Mouse (Mus musculus) spleen, postnatal 10 days (tissue): ENCODE data around the gene Spem2.
"Not testable (repeated sequence)": the region's sequence is repeated elsewhere in the genome, so short reads cannot be mapped to it uniquely, and the experiment has no call there.

Experiments used
- DNase-seq, 2 experiments: peaks; one replicate each; pipeline ENCODE4 v3.0.0; 2021 to 2022; ENCODE audit warnings: low spot score in 2 of 2

Spem2 gene

DNA sequence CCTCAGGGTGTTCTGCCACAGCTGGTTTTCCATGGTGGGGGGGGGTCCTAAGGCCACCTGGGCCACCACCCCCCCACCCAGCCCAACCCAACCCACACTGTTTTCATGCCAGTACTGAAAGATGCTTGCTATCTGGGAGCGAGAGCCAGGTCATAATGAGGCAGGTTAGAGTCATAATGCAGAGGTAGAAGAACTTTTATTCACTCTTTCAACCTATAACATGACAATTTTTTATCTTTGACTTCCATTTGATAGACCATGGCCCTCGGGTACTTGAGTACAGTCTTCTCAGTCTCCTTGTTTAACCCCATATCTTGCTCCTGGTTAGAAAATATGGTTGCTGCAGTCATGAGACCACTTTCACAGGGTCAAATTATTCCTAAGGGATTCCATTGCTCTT is at the start of gene Spem2:
Gene Spem2, minus strand, starts transcription at position 101 of the 400 bp plus-strand sequence.
- DNase-seq: no peak

DNA sequence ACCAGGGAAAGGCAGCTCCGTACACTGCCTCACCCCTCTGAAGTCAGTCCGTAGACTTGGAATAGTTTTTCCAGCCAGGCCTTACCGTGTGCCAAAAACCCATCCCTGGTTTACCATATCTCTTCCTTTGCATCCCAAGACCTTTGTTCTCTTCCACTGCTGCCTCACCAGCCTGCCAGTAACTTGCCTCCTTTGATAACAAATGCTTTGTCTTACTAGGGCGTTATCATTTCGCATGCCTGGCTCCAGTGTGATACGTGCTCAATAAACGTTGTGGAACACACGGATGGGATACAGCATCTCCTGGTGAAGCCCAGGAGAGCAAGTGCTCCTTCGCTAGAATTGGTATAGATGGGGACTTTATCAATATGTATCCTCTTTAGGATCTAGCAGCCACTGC is 49.1 kb upstream of the Spem2 start:
- no peak for DNase-seq

- DNase-seq: no peak
Measured at GRCm38 (mm10) chr11:69865561-69865960, 47.3 kb upstream of the Spem2 start.

GRCm38 (mm10) chr11:69864138-69864860 is 46.0 kb upstream of the Spem2 start:
- no peak for DNase-seq

DNA sequence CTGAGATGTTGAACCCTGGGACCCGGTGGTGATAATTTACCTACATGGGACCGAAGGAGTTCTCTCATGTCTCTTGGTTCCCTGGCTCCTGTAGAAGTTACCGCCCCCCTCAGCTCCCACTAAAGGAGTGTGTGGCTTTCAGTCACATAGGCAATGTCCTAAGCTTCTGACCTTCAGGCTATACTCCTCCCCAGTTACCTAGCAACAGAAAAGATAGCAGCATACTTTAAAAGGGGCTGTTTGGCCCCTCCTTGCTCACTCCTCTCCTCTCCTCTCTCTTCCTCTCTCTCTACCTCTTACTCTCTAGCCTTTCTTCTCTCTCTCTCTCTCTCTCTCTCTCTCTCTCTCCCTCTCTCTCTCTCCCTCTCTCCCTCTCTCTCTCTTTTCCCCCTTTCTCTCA is 45.5 kb upstream of the Spem2 start:
- not testable (repeated sequence) for DNase-seq

- no peak for DNase-seq
Measured at GRCm38 (mm10) chr11:69858113-69858998, 40.1 kb upstream of the Spem2 start, which contains the start of gene Tnk1. Gene Tnk1 (minus strand): TSS chr11:69858730.

DNA sequence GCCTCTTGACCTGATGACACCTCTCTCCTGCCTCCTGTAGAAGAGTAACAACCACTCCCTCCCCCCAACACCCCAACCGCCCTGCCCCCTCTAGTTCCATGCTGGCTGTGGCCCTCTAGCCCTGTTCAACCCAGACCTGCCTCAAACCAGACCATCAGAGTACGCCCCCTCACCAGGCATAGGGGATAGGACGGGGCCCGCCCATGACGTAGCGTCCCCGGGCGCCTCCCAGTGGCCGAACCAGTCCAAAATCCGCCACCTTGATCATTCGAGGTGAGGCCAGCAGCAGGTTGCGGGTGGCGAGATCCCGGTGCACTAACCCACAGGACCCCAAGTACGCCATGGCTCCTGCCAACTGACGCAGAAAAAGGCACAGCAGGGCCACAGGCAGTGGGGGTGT is 37.1 kb upstream of the Spem2 start:
- DNase-seq: peak; percentile 80 to 84

- DNase-seq: peak; percentile 33 to 60
Measured at GRCm38 (mm10) chr11:69854680-69855079, 36.4 kb upstream of the Spem2 start.

GRCm38 (mm10) chr11:69853994-69854393 is 35.7 kb upstream of the Spem2 start:
- DNase-seq: peak; percentile 87 to 95

- peak in 1 of 2 experiments; percentile 46 for DNase-seq
Measured at GRCm38 (mm10) chr11:69850754-69851153, 32.5 kb upstream of the Spem2 start.

DNA sequence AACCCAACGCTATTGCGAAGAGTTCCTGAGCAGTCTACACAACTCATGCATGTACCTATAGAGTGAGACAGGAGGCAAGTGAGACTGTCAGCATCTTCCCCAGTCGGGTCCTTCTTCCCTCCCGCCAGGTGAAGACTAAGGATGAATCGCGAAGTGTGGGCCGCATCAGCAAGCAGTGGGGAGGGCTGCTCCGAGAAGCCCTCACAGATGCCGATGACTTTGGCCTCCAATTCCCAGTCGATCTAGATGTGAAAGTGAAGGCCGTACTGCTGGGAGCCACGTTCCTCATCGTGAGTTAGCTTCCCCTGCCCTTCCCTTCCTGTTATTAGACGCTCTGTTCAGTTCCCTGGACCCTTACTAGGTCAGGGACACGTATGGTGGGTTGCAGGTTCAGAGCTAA is 31.6 kb upstream of the Spem2 start:
- DNase-seq: no peak

DNA sequence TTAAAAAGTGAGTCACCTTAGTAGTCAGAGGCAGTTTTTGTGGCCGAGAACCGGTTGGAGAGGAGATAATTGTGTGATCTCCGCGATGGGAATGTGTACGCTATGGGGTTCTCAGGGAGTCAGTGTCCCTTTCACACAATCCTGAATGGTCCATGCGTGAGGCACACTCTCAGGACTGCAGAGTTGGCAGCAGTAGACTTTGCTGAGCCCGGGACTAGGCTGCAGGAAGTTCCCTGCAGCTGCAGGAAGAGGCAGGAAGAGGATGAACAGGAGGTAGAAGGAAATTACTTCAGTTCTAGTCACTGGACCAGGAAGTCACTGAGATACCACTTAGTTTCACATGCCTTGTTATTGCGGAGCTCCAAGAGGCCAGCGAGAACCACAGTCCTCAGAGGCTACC is 30.9 kb upstream of the Spem2 start:
- no peak for DNase-seq

DNA sequence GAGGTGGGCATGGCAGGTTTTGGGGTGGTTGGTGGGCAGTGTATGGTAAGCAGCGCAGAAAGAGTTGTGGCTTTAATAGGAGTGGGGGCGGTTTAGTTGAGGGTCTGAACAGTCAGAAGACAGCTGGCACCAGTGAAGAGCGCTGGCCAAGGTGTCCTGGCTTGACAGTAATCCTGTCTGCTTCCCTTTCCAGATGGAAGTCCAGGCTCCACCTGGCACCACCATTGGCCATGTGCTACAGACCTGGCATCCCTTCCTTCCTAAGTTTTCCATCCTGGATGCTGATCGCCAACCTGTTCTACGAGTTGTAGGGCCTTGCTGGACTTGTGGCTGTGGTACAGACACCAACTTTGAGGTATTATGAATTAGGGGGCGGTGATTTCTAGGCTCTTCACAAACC is 29.8 kb upstream of the Spem2 start:
- DNase-seq: no peak

DNA sequence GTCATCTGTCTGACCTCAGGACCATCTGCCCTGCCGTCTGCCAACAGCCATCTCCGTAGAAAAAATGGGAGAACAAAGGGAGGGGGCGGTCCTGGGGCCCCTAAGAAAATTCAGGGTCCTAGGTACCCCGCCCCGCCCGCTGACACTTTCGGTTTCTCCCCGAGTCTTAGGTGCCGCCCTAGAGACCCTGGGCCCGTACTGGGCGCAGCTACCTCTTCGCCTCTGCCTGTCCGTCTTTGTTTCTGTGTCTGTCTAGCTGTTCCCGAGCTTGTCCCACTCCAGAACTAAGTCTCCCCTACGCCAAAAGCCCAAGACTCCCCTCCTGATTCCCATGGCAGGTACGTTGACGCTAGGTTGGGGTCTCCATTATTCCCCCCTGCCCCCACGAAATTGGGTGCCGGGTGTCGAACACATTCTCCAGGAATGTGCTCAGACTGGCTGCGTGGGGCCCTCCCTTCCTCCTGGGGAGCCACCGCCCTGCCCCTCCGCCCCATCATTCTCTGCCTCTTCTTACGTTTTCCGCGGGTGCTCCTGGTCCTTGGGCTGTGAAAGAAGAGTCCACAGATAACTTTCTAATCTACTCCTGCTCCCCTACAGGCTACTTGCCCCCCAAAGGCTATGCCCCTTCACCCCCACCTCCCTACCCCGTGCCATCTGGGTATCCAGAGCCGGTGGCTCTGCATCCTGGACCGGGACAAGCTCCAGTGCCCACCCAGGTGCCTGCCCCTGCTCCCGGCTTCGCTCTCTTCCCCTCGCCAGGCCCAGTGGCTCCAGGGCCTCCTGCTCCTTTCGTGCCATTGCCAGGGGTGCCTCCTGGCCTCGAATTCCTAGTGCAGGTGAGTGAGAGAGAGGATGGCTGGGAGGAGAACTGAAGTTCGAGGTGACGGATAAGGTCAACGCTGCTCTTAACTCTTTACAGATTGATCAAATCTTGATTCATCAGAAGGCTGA is 28.7 kb upstream of the Spem2 start:
- DNase-seq: peak; percentile 62 to 69

- peak; percentile 94 to 96 for DNase-seq
Measured at GRCm38 (mm10) chr11:69846198-69846680, 28.0 kb upstream of the Spem2 start, which contains the start of gene Plscr3. Gene Plscr3 (plus strand): TSS chr11:69846376.

DNA sequence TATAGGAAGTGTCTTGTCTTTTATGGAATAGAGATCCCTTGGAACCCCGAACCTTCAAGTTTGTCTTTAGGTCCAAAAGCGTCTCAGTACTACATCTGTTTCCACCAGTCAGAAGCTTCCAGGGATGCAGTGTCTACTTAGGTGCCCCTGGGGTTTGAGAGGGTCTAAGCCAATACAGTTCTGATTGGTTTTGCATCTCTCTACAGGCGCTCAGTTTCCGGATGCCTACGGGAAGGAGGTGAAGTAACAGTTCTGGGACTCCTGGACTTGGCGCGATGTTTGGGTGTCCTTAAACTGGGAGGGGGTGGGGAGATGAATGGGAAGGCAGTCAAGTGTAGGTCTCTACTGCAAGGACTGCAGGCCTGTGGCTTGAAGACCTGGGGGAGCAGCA is 20.4 kb upstream of the Spem2 start:
- DNase-seq: peak in 1 of 2 experiments; percentile 42

DNA sequence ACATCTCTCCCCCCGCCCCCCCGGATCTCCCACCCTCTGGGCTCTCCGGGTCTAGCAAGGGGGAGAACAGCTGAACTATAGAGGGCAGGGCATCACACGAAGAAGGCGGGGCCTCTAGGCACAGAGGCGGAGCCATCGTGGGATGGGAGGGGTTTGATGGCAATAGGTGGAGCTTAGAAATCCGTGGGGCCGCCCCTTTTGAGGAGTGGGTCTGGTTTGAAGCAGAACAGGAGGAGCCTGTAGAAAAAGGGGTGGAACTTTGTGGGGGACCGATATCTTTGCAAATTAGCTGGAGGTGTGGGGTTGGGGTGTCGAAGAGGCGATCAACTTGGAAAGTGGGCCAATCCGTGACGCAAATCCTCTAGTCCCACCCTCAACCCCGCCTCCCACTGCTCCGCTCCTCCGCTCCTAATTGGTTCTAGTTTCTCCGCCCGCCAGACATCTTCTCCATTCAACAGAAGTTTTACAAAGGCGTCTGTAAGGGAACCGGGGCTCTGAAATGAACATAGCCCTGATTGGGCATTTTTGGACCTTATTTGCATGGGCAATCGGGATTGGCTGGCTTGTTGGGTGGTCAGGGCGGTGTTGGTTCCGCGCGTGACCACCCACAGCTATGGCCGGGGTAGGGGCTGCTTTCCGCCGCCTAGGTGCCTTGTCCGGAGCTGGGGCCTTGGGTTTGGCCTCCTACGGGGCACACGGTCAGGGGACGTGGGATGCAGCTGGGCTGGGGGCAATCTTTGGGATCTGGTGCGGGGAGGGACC is 19.9 kb upstream of the Spem2 start, which contains the start of gene Tmem256:
Gene Tmem256, plus strand, starts transcription at position 563 of the 762 bp plus-strand sequence.
- DNase-seq: peak; percentile 93 to 95

DNA sequence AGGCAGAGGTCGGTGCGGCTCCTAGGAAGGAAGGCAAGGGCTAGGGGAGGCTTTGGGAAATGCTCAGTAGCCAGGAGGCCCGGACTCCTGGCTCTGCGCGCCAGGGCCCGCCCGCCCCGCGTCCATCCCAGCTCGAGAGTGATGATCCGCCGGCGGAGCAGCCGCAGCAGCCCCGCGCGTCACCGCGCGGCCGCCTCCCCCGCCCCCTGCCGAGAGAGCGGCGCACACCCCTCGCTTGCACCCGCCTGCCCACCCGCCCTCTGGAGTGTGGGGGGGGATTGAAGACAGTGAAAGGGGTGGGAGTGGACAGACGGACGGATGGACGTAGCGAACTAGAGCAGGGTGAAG is 19.3 kb upstream of the Spem2 start, which contains the start of gene Nlgn2:
Gene Nlgn2, minus strand, starts transcription at position 181 of the 348 bp plus-strand sequence.
- no peak for DNase-seq

GRCm38 (mm10) chr11:69836703-69837576 is 18.7 kb upstream of the Spem2 start:
- peak in 1 of 2 experiments; percentile 42 for DNase-seq

- no peak for DNase-seq
Measured at GRCm38 (mm10) chr11:69835966-69836335, 17.7 kb upstream of the Spem2 start.
